In genomic region chr8:106624743-106625142, GRCm38 (mm10) we compare ENCODE assay signal across 19 mouse cellular contexts. TPM values are rescaled to one million over a fixed set of nuclear protein-coding genes. Genes with fewer than 3 reads are reported as not detected.
A peak's percentile ranks its signal among the peaks of the same experiment; 100 is the strongest.
DNase-seq lines count a peak whose midpoint lies in the region; ATAC-seq and TF ChIP-seq lines count a peak whose summit lies in the region.
"Had no signal": no experiment of that assay in that cellular context is flagged by ENCODE, and none has a peak within 500 bp of the region (broad histone marks: within the 10 kb centered on the region; RNA-seq: fewer than 3 reads in every experiment).

No protein-coding gene starts in this region.

- H3K4me3 ChIP-seq in kidney, postnatal 0 days (replicated peaks; ENCODE audit: low read depth, low read length) = no peak overlapping the region
- H3K4me3 ChIP-seq in lung, adult 2 months (replicated peaks; ENCODE audit: extremely low read depth, low read depth, low read length) = no peak overlapping the region
- H3K4me3 ChIP-seq: forebrain, embryonic 15.5 days; heart, adult 2 months; heart, embryonic 15.5 days had no signal

- H3K27me3 ChIP-seq in kidney, postnatal 0 days (ENCODE audit: insufficient read depth, low read length) = no peaks in the 10 kb centered on the region
- H3K27me3 ChIP-seq: forebrain, embryonic 15.5 days had no signal

- no peak overlapping the region for H3K9ac ChIP-seq in kidney, postnatal 0 days (ENCODE audit: low read depth, low read length)
- H3K9ac ChIP-seq: forebrain, embryonic 15.5 days; heart, embryonic 15.5 days; hindbrain, embryonic 14.5 days had no signal

- no peak for TF ChIP-seq CTCF in kidney, postnatal 0 days (IDR thresholded peaks at IDR 0.05; ENCODE audit: low read depth)
- no peak for TF ChIP-seq CTCF in lung, adult 2 months (IDR thresholded peaks at IDR 0.05; ENCODE audit: insufficient read depth, low read length)

- TF ChIP-seq POLR2A in lung, adult 2 months (IDR thresholded peaks at IDR 0.05; ENCODE audit: borderline replicate concordance, extremely low read depth, low read depth, low read length) = no peak

- peaks cover under 1% of the 10 kb centered on the region for H3K4me1 ChIP-seq in kidney, postnatal 0 days (replicated peaks; ENCODE audit: insufficient read depth, low read length)
- H3K4me1 ChIP-seq in lung, adult 2 months (ENCODE audit: control insufficient read depth, insufficient read depth, low read length) = peaks cover 16% of the 10 kb centered on the region
- H3K4me1 ChIP-seq: forebrain, embryonic 15.5 days had no signal

- WGBS in kidney, postnatal 0 days = 71% methylated on average over 3 of the region's 3 CpGs
- WGBS in lung, adult 2 months = 64% methylated on average over 3 of the region's 3 CpGs

- H3K36me3 ChIP-seq in kidney, postnatal 0 days (ENCODE audit: insufficient read depth, low read length) = no peaks in the 10 kb centered on the region
- H3K36me3 ChIP-seq: forebrain, embryonic 15.5 days; G1E; heart, embryonic 15.5 days had no signal

- peak overlapping the region; percentile 79; the same call in 1 of the 2 replicates for H3K27ac ChIP-seq in kidney, postnatal 0 days
- H3K27ac ChIP-seq: forebrain, embryonic 15.5 days; heart, adult 2 months; heart, embryonic 15.5 days; hindbrain, embryonic 14.5 days had no signal

- no peak for ATAC-seq in kidney, postnatal 0 days (replicated peaks; ENCODE audit: low FRiP score, low read depth)
- ATAC-seq in megakaryocyte progenitor cell, adult 5-6 weeks (replicated peaks; ENCODE audit: poor library complexity) = peak; percentile 61
- ATAC-seq in megakaryocyte-erythroid progenitor cell, adult 5-6 weeks (replicated peaks; ENCODE audit: low FRiP score, low TSS enrichment, poor library complexity, severe bottlenecking) = no peak
- ATAC-seq: CD4-positive, CD25-positive, alpha-beta regulatory T cell, adult 4 months; forebrain, embryonic 15.5 days had no signal

- H3K9me3 ChIP-seq in kidney, postnatal 0 days (replicated peaks; ENCODE audit: low read length) = no peaks in the 10 kb centered on the region
- H3K9me3 ChIP-seq: forebrain, embryonic 15.5 days; G1E; heart, embryonic 15.5 days had no signal

- H3K4me2 ChIP-seq in kidney, postnatal 0 days (ENCODE audit: low read length) = no peak overlapping the region
- H3K4me2 ChIP-seq: forebrain, embryonic 15.5 days; heart, embryonic 11.5 days; heart, embryonic 15.5 days; hindbrain, embryonic 14.5 days had no signal

- no peak for DNase-seq in kidney, postnatal 0 days (ENCODE audit: low spot score)
- no peak for DNase-seq in kidney, adult 18-20 months
- peak; percentile 50 for DNase-seq in lung, postnatal 36 days
- no peak for DNase-seq in lung, adult 2 months
- no peak for DNase-seq in B cell, adult 2 months
- DNase-seq: adrenal gland, postnatal 10 days; cerebellum, adult 2 months; cerebellum, postnatal 10 days; gastrocnemius, postnatal 10 days; heart, adult 2 months; heart, postnatal 14 days had no signal

RNA-seq across cellular contexts. Expression of gene Cdh1, which starts 21.6 kb away (rescaled TPM):
- polyA plus RNA-seq in kidney, postnatal 0 days (2015; fragmentation: Nextera tagmentation; extraction: Ambion mirVana) = 74.0 and 89.3 TPM in 2 replicates
- 124 and 140 TPM in 2 replicates for polyA plus RNA-seq in lung, adult 2 months (2012; rRNA removed)
- total RNA-seq in megakaryocyte progenitor cell, adult 5-6 weeks (2015) = 0.42 and 1.2 TPM in 2 replicates
- 0.62 and 1.3 TPM in 2 replicates for total RNA-seq in megakaryocyte progenitor cell, adult 5-6 weeks (2017)
- total RNA-seq in megakaryocyte-erythroid progenitor cell, adult 5-6 weeks (2014; fragmentation: Nextera tagmentation) = not detected in 2 replicates
- total RNA-seq in megakaryocyte-erythroid progenitor cell, adult 5-6 weeks (2017) = 0.61 TPM in 1 of 2 replicates, not detected in the other
- total RNA-seq: heart, adult 2 months had no signal
- polyA plus RNA-seq: G1E had no signal

RNA-seq across cellular contexts. Expression of gene Gm10073, which starts 51.5 kb away (rescaled TPM):
- polyA plus RNA-seq in kidney, postnatal 0 days (2015; fragmentation: Nextera tagmentation; extraction: Ambion mirVana) = 10.5 and 15.1 TPM in 2 replicates
- 21.8 and 38.0 TPM in 2 replicates for polyA plus RNA-seq in lung, adult 2 months (2012; rRNA removed)
- total RNA-seq in megakaryocyte progenitor cell, adult 5-6 weeks (2015) = 111 and 130 TPM in 2 replicates
- 8.4 and 9.5 TPM in 2 replicates for total RNA-seq in megakaryocyte progenitor cell, adult 5-6 weeks (2017)
- total RNA-seq in megakaryocyte-erythroid progenitor cell, adult 5-6 weeks (2014; fragmentation: Nextera tagmentation) = 32.9 and 41.2 TPM in 2 replicates
- 12.5 and 19.6 TPM in 2 replicates for total RNA-seq in megakaryocyte-erythroid progenitor cell, adult 5-6 weeks (2017)

RNA-seq across cellular contexts. Expression of gene Tango6, which starts 58.1 kb away (rescaled TPM):
- polyA plus RNA-seq in kidney, postnatal 0 days (2015; fragmentation: Nextera tagmentation; extraction: Ambion mirVana) = 6.4 and 7.7 TPM in 2 replicates
- polyA plus RNA-seq in lung, adult 2 months (2012; rRNA removed) = 4.3 and 5.9 TPM in 2 replicates
- 6.4 and 8.0 TPM in 2 replicates for total RNA-seq in megakaryocyte progenitor cell, adult 5-6 weeks (2015)
- 5.6 and 5.7 TPM in 2 replicates for total RNA-seq in megakaryocyte progenitor cell, adult 5-6 weeks (2017)
- 7.6 and 14.2 TPM in 2 replicates for total RNA-seq in megakaryocyte-erythroid progenitor cell, adult 5-6 weeks (2014; fragmentation: Nextera tagmentation)
- total RNA-seq in megakaryocyte-erythroid progenitor cell, adult 5-6 weeks (2017) = 6.5 and 9.5 TPM in 2 replicates
